Mouse (Mus musculus) heart, embryonic 14.5 days (tissue): ENCODE measurements around the gene Krtap6-5. TPM values are rescaled to one million over a fixed set of nuclear protein-coding genes. Genes with fewer than 3 reads are reported as not detected.
"Not testable (repeated sequence)": the region's sequence is repeated elsewhere in the genome, so short reads cannot be mapped to it uniquely, and the experiment has no call there.

Experiments
- ATAC-seq: fragments of 200-750 bp; cut with Nextera tagmentation; 2 replicates; pipeline ENCODE4 v1.8.0; 2017; ENCODE audit warnings: low read depth, moderate TSS enrichment; ENCODE audit not compliant: insufficient number of reproducible peaks, insufficient read depth, low FRiP score
- H3K27ac ChIP-seq, 2 experiments: fragments of 200-500 bp in 1 of 2; fragments of 300-500 bp in 1 of 2; sonication (generic) in 1 of 2; replicated peaks in 1 of 2; 2 replicates each; pipeline ENCODE4 v1.5.1; 2012 to 2014; ENCODE audit warnings: low read depth in 2 of 2, low read length in 2 of 2, control low read depth in 1 of 2, mild to moderate bottlenecking in 1 of 2, mixed read lengths in 1 of 2; ENCODE audit not compliant: control insufficient read depth in 1 of 2, insufficient read depth in 1 of 2
- H3K27me3 ChIP-seq: fragments of 300-500 bp; sonication (generic); 2 replicates; pipeline ENCODE4 v1.6.1; 2014; ENCODE audit warnings: mild to moderate bottlenecking, low read length, control low read depth; ENCODE audit not compliant: control insufficient read depth, insufficient read depth
- H3K36me3 ChIP-seq: fragments of 300-500 bp; sonication (generic); 2 replicates; pipeline ENCODE4 v1.6.1; 2014; ENCODE audit warnings: mild to moderate bottlenecking, control low read depth, low read length, mixed read lengths; ENCODE audit not compliant: control insufficient read depth, insufficient read depth
- H3K4me1 ChIP-seq, 2 experiments: fragments of 200-500 bp in 1 of 2; fragments of 300-500 bp in 1 of 2; sonication (generic) in 1 of 2; 2 replicates each; pipeline ENCODE4 v1.6.1; 2012 to 2014; ENCODE audit warnings: low read length in 2 of 2, control low read depth in 1 of 2, mixed read lengths in 1 of 2; ENCODE audit not compliant: control insufficient read depth in 2 of 2, insufficient read depth in 2 of 2
- H3K4me2 ChIP-seq: fragments of 300-500 bp; sonication (generic); 2 replicates; pipeline ENCODE4 v1.6.1; 2014; ENCODE audit warnings: mild to moderate bottlenecking, low read length
- H3K4me3 ChIP-seq, 2 experiments: fragments of 200-500 bp in 1 of 2; fragments of 300-500 bp in 1 of 2; sonication (generic) in 1 of 2; 2 replicates each; pipeline ENCODE4 v1.5.1; 2012 to 2014; ENCODE audit warnings: low read length in 2 of 2, mild to moderate bottlenecking in 2 of 2, control low read depth in 1 of 2, low read depth in 1 of 2, moderate library complexity in 1 of 2; ENCODE audit not compliant: control insufficient read depth in 1 of 2, insufficient read depth in 1 of 2
- H3K9ac ChIP-seq: fragments of 300-500 bp; sonication (generic); 2 replicates; pipeline ENCODE4 v1.6.1; 2014; ENCODE audit warnings: mild to moderate bottlenecking, low read length
- H3K9me3 ChIP-seq: fragments of 300-500 bp; sonication (generic); 2 replicates; pipeline ENCODE4 v1.6.1; 2016; ENCODE audit warnings: low read length, control low read depth; ENCODE audit not compliant: control insufficient read depth
- WGBS: fragments of 180-500 bp; shearing (Covaris S2); extraction: QIAGEN DNeasy Blood & Tissue Kit; methylation state at CpG from one replicate; pipeline ENCODE4 v1.1.7; 2014; 5-methylcytosine and 5-hydroxymethylcytosine counted together
- polyA plus RNA-seq: library from polyadenylated mRNA; unstranded; fragments of >200 nt; fragmentation: Nextera tagmentation; extraction: Ambion mirVana; gene quantifications from 2 replicates; pipeline ENCODE4 v1.2.1, GENCODE M21; 2014

Krtap6-5 gene
- polyA plus RNA-seq: not detected in 2 replicates

GRCm38 (mm10) chr16:89047783-89048182 lies at the start of gene Krtap6-5:
Gene Krtap6-5, minus strand, starts transcription at chr16:89047883.
- Histone ChIP-seq H3K36me3 (no peaks in the 10 kb centered on the region), H3K4me3 (no peak within 1 kb of the TSS), H3K9ac (no peak within 1 kb of the TSS), H3K9me3 (no peaks in the 10 kb centered on the region), H3K4me2 (no peak within 1 kb of the TSS), H3K4me1 (no peaks in the 10 kb centered on the region), H3K27ac (no peak within 1 kb of the TSS), H3K27me3 (no peaks in the 10 kb centered on the region)
- ATAC-seq: no peak
- WGBS: 77% methylated on average over 3 of the region's 3 CpGs

- 55% methylated on average over 2 of the region's 2 CpGs for WGBS
Measured at GRCm38 (mm10) chr16:89071041-89071440, 23.4 kb upstream of the Krtap6-5 start.

GRCm38 (mm10) chr16:89063902-89064301 lies 16.2 kb upstream of the Krtap6-5 start, which contains the start of gene 1110025L11Rik:
Gene 1110025L11Rik, minus strand, starts transcription at chr16:89064002.
- no CpG with 5 or more reads among the region's 2 CpGs for WGBS

More at GRCm38 (mm10) chr16:89071041-89071440, 23.4 kb upstream of the Krtap6-5 start:
- not testable (repeated sequence) for H3K4me3 ChIP-seq, H3K4me1 ChIP-seq, H3K9ac ChIP-seq, H3K36me3 ChIP-seq, H3K27me3 ChIP-seq, H3K4me2 ChIP-seq, H3K9me3 ChIP-seq, H3K27ac ChIP-seq, ATAC-seq

GRCm38 (mm10) chr16:89041372-89041771 lies 6.3 kb downstream of the Krtap6-5 start, which contains the start of gene Gm10228:
Gene Gm10228, minus strand, starts transcription at chr16:89041472.
- H3K27ac ChIP-seq, H3K9ac ChIP-seq, H3K4me1 ChIP-seq, H3K4me2 ChIP-seq, H3K4me3 ChIP-seq, H3K9me3 ChIP-seq, H3K27me3 ChIP-seq, H3K36me3 ChIP-seq, ATAC-seq: not testable (repeated sequence)
- 68% methylated on average over 2 of the region's 4 CpGs for WGBS

More at GRCm38 (mm10) chr16:89063902-89064301, 16.2 kb upstream of the Krtap6-5 start, which contains the start of gene 1110025L11Rik:
- not testable (repeated sequence) for H3K9me3 ChIP-seq, H3K36me3 ChIP-seq, H3K27me3 ChIP-seq, H3K4me2 ChIP-seq, H3K4me3 ChIP-seq, H3K27ac ChIP-seq, ATAC-seq, H3K9ac ChIP-seq, H3K4me1 ChIP-seq

- 86% methylated on average over 3 of the region's 3 CpGs for WGBS
- H3K27me3 ChIP-seq: not testable (repeated sequence)
Measured at GRCm38 (mm10) chr16:89031399-89031798, 16.3 kb downstream of the Krtap6-5 start, which contains the start of gene Krtap6-1. Gene Krtap6-1, plus strand, starts transcription at chr16:89031699.

GRCm38 (mm10) chr16:89014984-89015383 lies 32.7 kb downstream of the Krtap6-5 start, which contains the start of gene Gm10229:
Gene Gm10229, plus strand, starts transcription at chr16:89015284.
- H3K9me3 ChIP-seq, H3K36me3 ChIP-seq, H3K4me3 ChIP-seq, H3K9ac ChIP-seq, H3K4me2 ChIP-seq, H3K27me3 ChIP-seq, H3K27ac ChIP-seq, H3K4me1 ChIP-seq, ATAC-seq: not testable (repeated sequence)
- WGBS: 74% methylated on average over 1 of the region's 3 CpGs

More at GRCm38 (mm10) chr16:89031399-89031798, 16.3 kb downstream of the Krtap6-5 start, which contains the start of gene Krtap6-1:
- not testable (repeated sequence) for H3K9me3 ChIP-seq, H3K36me3 ChIP-seq, H3K4me1 ChIP-seq, H3K9ac ChIP-seq, H3K4me2 ChIP-seq, H3K4me3 ChIP-seq, H3K27ac ChIP-seq, ATAC-seq

- no peak overlapping the region for H3K27ac ChIP-seq
- no peak for ATAC-seq
- no peak overlapping the region for H3K4me3 ChIP-seq
- WGBS: 93% methylated on average over 3 of the region's 3 CpGs
- no peaks in the 10 kb centered on the region for H3K4me1 ChIP-seq
- no peak overlapping the region for H3K9ac ChIP-seq
- H3K36me3 ChIP-seq: no peaks in the 10 kb centered on the region
- H3K4me2 ChIP-seq: no peak overlapping the region
- no peaks in the 10 kb centered on the region for H3K27me3 ChIP-seq
- no peaks in the 10 kb centered on the region for H3K9me3 ChIP-seq
Measured at GRCm38 (mm10) chr16:89013973-89014372, 33.7 kb downstream of the Krtap6-5 start.

GRCm38 (mm10) chr16:89010659-89011058 lies 37.0 kb downstream of the Krtap6-5 start, which contains the start of gene Krtap22-2:
Gene Krtap22-2, minus strand, starts transcription at chr16:89010759.
- Histone ChIP-seq H3K9me3 (no peaks in the 10 kb centered on the region), H3K4me1 (no peaks in the 10 kb centered on the region), H3K4me3 (no peak within 1 kb of the TSS), H3K27ac (no peak within 1 kb of the TSS), H3K4me2 (no peak within 1 kb of the TSS), H3K36me3 (no peaks in the 10 kb centered on the region), H3K27me3 (no peaks in the 10 kb centered on the region), H3K9ac (no peak within 1 kb of the TSS)
- 68% methylated on average over 5 of the region's 5 CpGs for WGBS
- ATAC-seq: no peak
